Mouse (Mus musculus) T-cell, adult 2 months (primary cell): Measurements from ENCODE around the gene Pip4k2c.
"Not testable (repeated sequence)": the region's sequence is repeated elsewhere in the genome, so short reads cannot be mapped to it uniquely, and the experiment has no call there.

Experiments
- DNase-seq: peaks from one replicate; pipeline ENCODE4 v3.0.0; 2022; ENCODE audit warnings: low spot score

Pip4k2c gene

DNA sequence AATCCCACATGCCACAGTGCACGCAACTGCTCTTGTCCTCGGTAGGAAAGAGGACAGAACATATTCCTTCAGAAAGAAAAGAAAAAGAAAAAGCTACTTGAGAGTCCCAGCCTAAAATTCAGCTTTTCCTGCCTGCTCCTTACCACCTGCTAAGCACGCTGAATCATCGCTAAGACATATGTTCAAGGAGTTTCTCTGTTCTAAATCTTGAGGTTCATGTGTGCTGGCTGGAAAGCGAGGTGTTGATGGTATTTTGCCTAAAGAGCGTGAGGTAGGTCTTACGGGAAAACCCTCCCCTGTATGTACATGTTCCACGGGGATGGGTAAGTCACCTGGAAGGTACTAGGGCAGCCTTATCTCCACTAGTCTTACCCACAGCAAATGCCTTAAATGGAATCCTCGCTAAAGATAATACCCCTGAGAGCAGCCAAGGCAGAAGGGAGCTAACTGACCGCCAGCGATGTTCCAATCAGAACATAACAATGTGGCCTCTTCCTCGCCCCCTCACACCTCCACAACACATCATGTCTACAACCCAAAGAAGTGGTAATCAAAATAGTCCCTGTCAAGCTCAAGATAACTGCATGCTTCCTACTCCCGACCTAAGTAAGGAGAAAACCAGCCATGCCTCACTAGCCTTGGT, 1.3 kb downstream of the Pip4k2c start:
- DNase-seq, result no peak

DNA sequence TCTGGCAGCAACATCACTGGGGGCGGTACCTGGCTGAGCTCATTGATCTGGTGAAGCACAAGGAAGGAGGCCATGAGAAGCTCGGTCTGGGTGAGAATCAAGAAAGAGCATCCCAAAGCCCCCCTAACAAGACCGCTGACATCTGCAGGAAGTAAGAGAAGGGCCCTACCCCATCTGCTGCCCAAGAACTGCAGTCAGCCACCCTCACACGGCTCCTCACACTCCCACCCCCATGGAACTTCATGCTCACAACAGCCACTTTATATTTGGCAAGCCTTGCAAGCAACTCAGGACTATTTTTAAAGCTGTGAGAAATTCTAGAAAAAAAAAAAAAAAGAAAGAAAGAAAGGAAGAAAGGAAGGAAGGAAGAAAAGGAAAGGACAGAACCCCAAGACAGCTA, 2.5 kb downstream of the Pip4k2c start:
- no peak for DNase-seq

DNA sequence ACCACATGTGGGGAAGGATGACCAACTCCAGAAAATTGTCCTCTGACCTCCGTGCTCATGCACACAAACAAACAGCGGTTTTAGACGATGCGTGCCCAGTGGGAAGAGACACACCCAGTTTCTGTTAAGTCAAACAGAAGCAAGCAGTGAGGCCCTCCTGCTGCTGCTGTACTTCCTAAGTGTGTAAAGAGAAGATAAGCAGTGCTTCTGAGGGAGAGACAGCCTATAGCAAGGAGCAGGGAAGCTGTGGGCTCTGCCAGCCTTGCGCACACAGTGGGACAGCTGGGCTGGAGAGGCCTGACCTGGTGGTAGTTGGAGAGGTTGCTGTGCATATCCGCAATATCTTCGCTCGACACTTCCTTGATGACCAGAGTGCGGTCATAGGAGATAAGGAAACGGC, 6.0 kb downstream of the Pip4k2c start:
- DNase-seq, result no peak

DNA sequence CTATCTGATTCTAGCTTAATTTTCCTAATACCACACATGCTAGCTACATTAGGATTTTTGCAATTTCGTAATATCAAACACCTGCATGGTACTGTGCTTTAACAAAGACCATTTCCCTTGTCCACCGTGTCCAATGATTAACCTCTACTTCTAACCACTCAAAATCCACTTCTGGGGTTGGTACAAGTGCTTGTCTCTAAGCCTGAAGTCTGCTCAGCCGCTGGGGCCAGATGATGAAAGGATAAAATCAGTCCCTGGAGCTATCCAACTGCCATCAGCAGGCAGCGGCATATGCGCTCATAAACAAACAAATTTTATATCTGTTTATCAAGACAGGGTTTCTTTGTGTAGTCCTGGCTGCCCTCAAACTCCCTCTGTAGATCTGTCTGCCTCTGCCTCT, 6.8 kb downstream of the Pip4k2c start:
- DNase-seq, result no peak

DNA sequence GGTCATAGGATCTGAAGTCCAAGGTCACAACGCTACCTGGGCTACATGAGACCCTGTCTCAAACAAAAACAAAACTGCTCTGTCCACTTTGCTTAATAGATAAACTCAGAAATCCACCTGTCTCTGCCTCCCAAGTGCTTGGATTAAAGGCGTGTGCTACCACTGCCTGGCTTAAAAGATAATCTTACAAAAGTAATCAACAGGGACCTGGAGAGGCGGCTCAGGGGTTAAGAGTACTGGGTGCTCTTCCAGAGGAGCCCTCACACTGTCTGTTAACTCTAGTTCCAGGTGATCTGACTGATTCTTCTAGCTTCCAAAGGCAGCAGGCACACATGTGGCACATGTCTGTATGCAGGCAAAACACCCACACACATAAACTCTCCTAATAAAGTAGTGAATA, 8.3 kb downstream of the Pip4k2c start:
- DNase-seq, result no peak

DNA sequence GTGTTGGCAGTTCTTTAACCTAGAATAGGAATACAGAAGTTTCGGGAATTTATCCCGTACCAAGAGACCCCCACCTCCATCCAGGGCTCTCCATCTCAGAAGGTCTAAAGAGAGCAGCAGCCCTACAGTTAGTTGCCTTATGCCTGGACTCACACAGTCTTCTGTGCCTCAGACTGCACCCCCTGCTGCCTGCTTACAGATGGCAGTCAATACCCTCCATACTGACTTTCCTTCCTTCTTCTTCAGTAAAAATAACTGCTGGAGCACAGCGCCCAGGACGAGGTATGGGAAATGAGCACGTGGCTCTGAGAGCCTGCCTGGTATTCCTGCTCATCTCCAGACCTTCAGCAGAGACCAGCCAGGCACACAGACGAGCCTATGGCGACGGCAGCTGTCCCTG, 11.1 kb downstream of the Pip4k2c start:
- DNase-seq, result no peak

DNA sequence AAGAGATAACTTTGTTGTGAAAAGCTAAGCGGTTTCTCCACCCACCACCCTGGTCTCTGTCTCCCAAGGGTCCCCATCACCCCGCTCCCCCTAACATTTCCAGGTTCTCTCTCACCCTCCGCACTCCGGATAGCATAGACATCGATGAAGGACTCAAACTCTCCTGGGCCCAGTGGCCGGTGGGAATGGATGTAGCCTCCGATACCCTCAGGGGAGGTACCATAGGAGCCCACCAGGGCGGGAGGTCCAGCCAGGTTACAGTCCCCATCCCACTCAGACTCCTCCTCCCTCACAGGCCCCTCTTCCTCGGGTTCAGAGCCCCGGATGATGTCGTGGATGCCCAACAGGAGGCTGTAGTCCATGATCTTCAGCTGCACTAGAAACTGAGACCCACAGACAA, 11.9 kb downstream of the Pip4k2c start:
- no peak for DNase-seq

DNA sequence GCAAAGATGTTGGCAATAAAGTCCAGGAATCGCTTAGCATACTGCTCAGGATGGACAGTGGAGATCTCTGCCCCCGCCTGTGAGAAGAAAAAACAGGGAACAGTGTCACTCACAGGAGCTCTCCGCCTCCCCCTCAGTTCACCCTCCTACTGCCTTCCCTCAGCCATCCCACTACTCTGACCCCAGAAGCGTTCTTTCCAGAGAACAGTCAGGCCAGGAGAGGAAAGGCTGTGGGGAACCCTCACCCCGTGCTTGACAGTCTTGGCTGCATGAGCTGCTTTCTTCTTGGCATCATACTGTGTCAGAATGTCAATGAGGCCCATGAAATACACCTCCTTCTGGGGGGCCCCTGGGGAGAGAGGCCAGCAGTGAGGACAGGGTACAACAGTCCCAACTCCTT, 12.3 kb downstream of the Pip4k2c start:
- DNase-seq, result no peak

DNA sequence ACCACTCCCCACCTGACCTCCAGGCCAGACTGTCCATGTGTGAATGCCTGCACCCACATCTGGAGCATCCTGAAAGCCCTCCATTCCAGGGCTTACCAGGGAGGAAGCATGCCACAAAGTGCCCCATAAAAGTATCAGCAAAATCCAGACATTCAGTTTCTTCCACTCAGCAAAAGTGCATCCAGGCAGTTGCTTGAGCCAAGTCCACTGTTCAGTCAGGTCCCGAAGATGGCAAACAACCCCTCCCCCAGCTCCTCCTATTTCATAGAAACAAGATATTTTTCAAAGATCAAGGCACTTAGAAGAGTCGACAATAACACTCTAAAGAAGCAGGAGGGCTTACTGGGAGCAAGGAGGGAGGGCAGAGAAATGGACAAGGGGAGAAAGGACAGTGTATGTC, 12.9 kb downstream of the Pip4k2c start:
- DNase-seq, result no peak

DNA sequence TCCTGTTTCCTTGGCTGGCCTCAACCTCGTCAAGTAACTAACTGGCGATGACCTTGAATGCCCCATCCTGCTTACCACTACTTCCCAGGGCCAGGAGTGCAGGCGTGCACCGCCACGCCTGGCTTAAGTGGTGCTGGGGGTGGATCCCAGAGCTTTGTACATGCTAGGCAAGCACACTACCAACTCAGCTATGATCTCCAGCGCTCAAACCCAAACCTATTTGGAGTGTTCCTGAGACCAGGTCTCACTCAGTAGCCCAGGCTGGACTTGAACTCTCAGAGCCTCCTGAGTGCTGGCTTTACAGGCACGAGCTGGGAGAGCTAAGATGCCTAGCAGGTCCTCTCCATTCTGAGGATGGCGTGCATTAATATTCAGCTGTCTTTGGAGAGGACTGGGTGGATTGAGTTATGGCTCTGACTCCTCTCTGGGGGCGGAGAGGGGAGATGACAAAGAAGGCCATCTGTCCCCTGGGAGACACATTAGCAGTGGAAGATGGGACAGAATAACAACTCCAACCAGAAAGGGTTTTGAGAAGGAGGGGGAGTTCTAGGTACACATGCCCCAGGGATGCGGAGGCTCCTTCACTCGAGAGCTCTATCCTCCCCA, 13.8 kb downstream of the Pip4k2c start:
- no peak for DNase-seq

DNA sequence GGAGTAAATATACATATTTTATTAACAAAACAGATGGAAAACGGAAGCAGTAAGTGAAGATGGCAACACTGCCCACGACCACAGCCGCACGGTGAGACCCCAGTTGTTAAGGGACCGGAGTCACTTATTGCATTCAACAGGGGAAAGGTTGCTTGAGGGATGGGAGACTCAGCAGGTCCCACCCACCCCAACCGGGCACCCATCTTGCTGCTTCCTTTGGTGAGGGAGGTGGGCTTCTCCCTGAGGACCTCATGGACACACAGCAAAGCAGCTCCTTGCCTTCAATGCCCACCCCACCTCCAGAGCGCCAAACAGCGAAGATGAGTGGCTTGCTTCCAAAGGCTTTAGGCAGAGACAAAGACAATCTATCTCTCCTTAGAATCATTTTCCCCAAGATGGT, 14.3 kb downstream of the Pip4k2c start:
- DNase-seq, result no peak

DNA sequence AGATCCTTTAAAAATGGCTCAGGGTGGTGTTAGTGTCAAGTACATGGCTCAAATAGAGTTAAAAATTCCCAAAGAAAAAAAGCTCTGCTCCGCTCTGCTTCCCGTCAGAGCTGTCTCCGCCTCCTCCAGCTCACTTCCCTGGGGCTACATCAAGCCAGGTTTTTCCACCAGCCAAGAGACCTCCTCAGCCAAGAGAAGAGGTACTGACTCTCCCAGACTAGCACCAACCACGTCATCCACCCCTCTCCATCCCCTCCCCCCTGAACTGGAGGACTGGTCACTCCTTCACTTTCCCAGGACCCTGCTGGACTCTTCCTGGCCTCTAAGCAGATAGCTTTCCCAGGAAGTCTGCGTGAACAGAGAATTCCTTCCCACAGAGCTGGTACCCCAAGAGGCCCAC, 15.0 kb downstream of the Pip4k2c start:
- DNase-seq, result no peak

DNA sequence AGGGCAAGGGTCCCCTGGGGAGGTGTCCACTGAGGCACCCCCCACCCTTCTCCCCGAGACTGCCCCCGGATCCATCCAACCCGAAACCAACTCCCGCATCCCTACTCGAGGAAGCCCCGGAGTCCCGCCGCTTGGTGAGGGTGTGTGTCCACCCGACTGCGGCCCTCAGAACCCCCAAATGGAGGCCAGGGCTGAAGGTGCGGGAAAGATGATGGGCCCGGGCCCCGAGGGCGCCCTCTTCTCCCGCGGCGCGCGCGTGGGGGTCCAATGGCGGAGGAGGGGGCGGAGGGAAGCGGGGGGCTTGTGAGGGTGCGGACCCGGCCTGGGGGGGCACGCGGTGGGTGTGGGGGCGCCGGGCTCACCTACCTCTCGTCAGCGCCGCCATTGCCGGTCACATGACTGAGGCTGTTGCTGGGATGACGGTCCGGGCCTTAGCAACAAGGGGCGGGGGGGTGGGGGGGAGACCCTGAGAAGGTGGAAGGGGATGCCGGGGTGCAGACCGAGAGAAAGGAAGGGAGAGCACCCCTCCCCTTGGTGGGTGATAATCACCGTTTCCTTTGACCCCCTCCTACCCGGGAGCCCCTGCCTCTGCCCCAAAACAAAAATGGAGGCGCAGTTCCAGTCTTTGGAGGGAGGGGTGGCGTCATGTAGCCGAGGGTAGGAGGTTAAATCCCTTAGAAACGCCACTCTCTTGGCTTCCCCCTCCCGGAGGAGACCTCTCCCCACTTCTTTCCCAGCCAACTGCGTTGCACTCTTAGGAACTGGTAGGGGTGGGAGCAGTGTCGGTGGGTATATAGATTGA, 15.9 kb downstream of the Pip4k2c start, which contains the start of gene Dtx3:
Dtx3 (minus strand) TSS at position 401 of the 802 bp plus-strand sequence.
- no peak for DNase-seq

DNA sequence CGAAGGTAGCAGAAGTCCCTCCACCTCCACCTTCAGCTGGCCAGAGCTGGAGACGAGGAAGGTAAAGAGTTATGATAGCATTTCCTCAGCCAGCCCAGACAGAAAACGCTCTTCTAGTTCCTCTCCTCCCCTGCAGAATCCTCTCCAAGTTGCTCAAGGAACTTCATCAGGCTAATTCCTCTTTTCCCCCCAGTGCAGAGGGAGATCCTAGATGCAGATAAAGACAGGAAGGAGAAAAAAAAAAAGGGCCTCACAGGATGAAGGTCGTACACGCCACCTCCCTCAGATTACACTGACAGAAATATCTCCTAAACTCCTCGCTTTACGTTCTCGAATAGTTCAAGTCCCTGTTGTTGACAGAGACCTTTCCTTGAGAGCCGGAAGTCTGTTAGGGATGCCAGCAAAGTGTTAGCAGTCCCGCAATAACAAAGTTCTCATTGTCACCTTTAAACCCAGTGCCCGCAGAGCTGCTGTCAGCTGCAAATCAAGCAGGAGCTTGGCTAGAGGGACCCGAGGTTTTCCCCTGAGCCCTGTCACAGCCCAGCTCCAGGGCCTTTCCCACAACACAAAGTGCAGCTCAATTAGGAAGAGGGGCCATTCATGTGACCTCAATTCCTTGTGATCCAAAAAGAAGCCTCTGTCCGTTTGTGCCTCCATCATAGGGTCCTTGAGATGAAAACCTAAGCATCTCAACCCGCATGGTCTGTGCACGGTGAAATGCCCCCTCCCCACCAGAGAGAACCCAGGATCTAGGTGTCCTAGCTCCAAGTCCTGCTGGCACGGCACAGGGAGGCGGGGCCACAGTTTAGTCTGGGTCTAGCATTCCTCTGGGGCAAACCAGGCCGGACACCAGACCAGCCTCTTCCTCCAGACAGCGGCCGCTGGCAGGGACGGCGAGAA, 16.7 kb downstream of the Pip4k2c start:
- no peak for DNase-seq

DNA sequence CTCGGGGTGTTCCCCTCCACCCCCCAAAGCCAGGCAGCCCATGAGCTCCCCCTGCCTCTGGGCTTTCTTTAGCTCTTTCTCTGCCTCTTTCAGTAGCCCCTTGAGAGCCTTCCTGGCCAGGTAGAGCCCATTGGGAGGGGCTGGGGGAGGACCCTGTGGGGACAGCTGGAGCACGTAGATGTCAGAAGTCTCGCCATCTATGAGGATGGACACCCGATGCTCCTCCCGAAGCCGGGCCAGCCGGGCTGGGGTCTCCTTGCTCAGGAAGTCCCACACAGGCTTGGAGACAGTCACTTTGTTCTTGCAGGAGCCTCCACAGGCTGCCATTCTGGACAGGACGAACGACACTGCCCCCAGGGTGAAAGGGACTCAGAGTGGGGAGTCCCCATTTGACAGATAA, 18.4 kb downstream of the Pip4k2c start:
- DNase-seq, result no peak

DNA sequence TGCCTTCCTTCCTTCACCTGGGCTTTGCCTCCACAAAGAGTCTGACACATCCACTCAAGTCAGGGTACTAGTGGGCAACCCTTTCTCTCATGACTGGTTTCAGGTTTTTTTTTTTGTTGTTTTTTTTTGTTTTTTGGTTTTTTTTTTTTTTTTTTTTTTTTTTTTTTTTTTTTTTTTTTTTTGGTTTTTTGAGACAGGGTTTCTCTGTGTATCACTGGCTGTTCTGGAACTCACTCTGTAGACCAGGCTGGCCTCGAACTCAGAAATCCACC, 19.4 kb downstream of the Pip4k2c start:
- DNase-seq, result not testable (repeated sequence)

DNA sequence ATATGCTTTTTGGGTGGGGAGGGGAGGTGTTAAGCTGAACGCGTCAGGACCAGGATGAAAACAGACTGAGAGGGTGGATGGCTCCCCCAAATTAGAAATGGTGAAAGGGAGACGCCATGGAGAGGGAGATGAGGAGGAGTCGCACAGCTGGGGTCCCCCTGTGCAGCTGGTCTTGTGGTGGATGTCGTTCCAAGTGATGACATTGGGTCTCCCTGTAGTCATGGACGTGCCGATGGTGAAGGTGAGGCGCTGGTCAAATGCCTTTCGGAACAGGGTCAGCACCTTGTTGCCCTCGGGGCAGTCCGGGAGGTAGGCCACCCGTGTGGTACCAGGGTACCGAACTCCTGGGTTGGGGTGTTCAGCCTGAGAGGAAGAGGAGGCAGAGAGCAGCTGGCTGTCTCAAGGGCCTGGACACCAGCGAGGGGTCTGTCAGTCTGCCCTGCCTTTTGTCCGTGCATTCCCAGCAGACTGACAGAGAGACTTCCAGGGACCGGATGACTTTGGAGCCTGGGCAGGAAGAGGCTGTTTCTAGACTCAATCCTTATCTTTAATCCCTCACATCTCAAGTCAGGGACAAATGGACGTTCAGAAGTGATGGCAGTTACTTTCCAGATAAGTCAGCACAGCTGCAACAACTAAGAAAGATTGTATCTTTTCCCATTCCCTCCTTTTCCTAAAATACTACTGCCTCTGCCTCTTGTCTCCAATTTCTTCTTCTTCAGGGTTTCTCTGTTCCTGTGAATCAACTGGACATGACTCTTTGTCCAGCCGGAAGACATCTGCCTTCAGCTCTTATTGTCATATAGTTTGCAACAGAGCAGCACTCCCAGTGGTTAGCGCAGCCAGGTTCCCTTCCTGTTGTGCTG, 20.0 kb downstream of the Pip4k2c start:
- DNase-seq, result no peak

DNA sequence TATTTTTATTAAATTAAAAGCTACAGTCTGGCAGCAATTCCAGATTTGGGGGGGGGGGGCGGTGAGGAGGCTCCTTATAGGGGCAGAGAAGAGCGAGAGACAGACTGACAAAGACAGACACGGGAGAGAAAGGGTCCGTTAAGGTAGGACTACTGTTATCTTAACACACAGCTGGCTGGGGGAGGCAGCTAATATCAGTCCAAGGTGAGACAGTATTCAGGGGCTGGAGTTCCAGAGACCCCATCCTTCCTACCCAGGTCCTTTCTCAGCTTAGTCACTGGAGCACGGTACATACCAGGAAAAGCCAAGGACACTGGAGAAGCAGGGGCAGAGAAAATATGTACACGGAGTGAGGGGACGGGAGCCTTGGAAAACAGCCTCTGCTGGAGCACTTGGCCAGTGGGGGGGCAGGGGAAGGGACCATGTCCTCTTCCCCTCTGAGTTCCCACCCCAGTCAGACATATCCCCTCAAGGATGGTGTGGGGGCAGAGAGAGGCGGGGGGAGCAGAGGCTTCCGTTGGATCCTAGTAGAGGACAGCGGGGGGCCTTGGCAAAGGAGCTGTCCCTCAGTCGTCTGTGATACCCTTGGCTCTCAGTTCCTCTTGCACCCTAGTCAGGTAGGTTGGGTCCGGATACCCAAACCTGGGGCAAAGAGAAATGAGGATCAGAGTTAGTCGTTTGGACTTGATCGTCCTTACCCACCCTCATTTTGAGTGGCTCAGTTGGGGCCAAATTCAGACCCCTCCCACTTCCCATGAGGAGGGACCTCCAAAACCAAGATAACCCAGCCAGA, 20.8 kb downstream of the Pip4k2c start:
- no peak for DNase-seq

DNA sequence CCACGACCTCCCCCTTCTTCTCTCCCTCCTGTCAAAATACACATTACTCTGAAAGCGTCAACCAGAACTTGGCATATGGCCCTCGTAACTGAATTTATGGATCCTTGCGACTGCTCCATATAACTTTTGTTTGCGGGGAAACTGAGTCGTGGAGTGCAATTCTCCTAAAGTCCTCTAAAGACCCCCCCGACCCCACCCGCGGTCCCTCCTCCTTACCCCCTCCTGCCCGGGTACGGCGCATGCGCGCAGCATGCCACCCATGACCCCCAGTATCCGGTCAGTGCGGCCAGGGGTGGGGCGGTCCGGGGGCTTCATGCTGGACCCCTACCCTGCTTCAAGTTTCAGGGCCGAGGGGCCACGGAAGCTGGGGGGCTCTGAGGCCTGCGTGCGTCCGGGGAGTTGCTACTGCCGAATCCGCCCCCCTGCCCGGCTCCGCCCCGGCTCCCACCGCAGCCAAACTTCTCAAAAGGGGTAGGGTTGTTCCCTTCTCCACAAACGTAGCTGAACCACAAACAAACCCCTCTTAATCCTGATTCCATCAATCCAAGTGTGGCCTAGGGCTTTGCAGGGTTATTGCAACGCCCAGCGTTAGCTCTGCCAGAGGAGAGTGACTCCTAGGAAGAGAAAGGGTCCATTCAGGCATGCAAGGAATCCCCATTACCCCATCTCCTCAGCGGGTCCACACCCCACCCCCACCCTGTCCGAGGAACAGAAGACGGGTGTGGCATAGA, 21.6 kb downstream of the Pip4k2c start, which contains the start of gene Arhgef25:
Arhgef25 (minus strand) TSS at position 433 of the 731 bp plus-strand sequence.
- no peak for DNase-seq

DNA sequence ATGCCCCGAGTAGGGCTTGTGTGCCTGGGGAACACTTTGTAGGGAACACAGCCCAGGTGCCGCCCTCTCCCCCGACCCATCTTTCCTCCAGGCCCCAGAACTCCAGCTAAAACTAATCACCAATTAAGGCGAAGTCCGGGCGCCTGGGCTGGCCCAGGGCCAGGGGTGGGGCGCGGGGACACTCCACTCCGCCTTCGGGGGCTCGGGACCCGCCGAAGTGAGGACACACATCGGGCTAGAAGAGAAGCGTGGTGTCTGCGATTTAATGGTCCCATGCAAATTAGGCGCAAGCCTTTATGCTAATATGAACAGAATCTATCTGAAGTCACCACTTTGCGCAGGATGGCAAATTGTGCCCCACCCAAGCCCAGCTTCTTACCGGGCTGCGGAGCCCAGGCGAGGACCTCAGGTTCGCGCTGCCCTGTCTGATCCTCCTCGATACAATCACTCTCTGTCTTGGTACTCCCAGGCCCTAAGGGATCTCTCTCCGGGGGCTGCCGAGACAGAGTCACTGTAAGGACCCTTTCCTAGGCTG, 22.2 kb downstream of the Pip4k2c start:
- DNase-seq, result no peak
